Mouse (Mus musculus): Measurements from ENCODE around the gene A630089N07Rik. TPM values are rescaled to one million over a fixed set of nuclear protein-coding genes. Genes with fewer than 3 reads are reported as not detected.
"Not testable (repeated sequence)": the region's sequence is repeated elsewhere in the genome, so short reads cannot be mapped to it uniquely, and the experiment has no call there.

Gene A630089N07Rik
- 12.8 TPM in 2 replicates for polyA plus RNA-seq (2015; fragmentation: Nextera tagmentation; extraction: Ambion mirVana)

DNA sequence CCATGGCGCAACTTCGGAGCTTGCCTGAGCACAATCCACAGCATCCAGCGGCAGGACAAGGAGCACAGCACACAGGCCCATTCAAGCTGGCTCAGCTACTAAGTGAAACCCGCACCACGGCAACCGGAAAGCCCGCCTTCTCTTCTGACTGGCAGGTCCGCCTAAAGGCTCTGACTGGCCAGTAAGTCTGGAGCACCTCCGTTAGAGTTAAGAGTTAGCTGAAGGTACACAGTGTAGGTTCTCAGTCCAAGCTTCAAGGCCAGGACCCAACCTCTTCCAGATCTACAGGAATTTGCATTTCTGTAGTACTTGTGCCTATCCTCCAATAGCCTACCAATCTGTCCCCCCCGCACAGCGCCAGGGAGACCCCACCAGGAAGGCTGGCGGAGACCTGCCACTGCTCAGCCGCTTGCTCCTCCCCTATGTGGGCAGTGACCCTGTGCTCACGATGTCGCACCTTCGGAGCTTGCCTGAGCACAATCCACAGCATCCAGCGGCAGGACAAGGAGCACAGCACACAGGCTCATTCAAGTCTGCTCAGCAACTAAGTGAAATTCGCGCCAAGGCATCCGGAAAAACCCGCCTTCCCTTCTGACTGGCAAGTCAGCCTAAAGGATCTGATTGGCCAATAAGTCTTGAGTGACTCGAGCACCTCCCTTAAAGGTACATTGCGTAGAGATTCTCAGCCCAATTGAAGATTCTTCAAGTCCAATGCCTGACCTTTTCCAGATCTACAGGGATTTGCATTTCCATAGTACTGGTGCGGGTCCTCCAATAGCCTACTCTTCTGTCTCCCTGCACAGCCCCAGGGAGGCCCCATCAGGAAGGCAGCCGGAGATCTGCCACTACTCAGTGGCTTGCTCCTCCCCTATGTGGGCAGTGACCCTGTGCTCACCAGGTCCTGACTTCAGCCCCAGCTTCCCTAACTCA, at the start of gene A630089N07Rik:
Gene A630089N07Rik (minus strand): TSS at position 562 of the 930 bp plus-strand sequence.
- H3K9me3 ChIP-seq (ENCODE audit: control insufficient read depth, low read length); H3K27me3 ChIP-seq (replicated peaks; ENCODE audit: control insufficient read depth, insufficient read depth, low read length); H3K4me1 ChIP-seq (ENCODE audit: control insufficient read depth, insufficient read depth, low read depth, low read length); H3K36me3 ChIP-seq (ENCODE audit: control insufficient read depth, insufficient read depth, low read length): not testable (repeated sequence)
- Histone ChIP-seq H3K4me2 (ENCODE audit: low read length) (peak within 1 kb of the TSS; percentile 84), H3K4me3 (ENCODE audit: low read length) (peak within 1 kb of the TSS; percentile 72), H3K27ac (ENCODE audit: low read depth, low read length) (peak within 1 kb of the TSS; percentile 59), H3K9ac (ENCODE audit: low read depth, low read length) (peak within 1 kb of the TSS; percentile 66)
- peak; percentile 99 for ATAC-seq
- WGBS: under 1% methylated on average over 25 of the region's 25 CpGs

DNA sequence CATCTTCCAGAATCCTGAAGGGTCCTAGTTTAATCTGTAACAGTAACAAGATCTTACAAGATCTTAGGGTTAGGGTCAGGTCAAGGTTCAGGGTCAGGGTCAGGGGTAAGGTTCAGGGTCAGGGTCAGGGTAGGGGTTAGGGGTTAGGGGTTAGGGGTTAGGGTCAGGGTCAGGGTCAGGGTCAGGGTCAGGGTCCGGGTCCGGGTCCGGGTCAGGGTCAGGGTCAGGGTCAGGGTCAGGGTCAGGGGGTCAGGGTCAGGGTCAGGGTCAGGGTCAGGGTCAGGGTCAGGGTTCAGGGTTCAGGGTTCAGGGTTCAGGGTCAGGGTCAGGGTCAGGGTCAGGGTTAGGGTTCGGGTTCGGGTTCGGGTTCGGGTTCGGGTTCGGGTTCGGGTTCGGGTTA, 24.9 kb upstream of the A630089N07Rik start:
- H3K9ac ChIP-seq (ENCODE audit: low read depth, low read length): no peak overlapping the region
- WGBS: 98% methylated on average over 11 of the region's 11 CpGs
- no peaks in the 10 kb centered on the region for H3K27me3 ChIP-seq (replicated peaks; ENCODE audit: control insufficient read depth, insufficient read depth, low read length)
- no peak overlapping the region for H3K4me3 ChIP-seq (ENCODE audit: low read length)
- H3K4me2 ChIP-seq (ENCODE audit: low read length): no peak overlapping the region
- peaks cover 5% of the 10 kb centered on the region; the same call in 1 of the 2 replicates for H3K9me3 ChIP-seq (ENCODE audit: control insufficient read depth, low read length)
- no peaks in the 10 kb centered on the region for H3K36me3 ChIP-seq (ENCODE audit: control insufficient read depth, insufficient read depth, low read length)
- no peaks in the 10 kb centered on the region for H3K4me1 ChIP-seq (ENCODE audit: control insufficient read depth, insufficient read depth, low read depth, low read length)
- ATAC-seq: no peak
- H3K27ac ChIP-seq (ENCODE audit: low read depth, low read length): no peak overlapping the region

DNA sequence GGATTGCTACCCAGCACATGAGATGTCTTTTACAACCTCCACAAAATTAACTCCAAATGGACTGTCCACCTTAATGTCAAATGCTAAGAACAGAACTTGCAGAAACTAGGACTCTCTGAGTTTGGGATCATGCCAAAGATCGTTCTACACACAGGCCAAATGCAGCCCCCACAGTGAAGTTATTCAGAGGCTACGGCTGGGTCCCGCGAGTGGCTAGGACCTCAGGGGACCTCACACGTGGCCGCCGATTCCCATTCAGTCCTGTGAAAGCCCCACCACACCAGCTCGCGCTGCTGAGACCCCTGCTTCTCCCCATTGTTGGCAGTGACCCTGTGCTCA, 731 bp downstream of the A630089N07Rik start:
- under 1% methylated on average over 9 of the region's 9 CpGs for WGBS
- H3K27ac ChIP-seq (ENCODE audit: low read depth, low read length): peak overlapping the region; percentile 59

DNA sequence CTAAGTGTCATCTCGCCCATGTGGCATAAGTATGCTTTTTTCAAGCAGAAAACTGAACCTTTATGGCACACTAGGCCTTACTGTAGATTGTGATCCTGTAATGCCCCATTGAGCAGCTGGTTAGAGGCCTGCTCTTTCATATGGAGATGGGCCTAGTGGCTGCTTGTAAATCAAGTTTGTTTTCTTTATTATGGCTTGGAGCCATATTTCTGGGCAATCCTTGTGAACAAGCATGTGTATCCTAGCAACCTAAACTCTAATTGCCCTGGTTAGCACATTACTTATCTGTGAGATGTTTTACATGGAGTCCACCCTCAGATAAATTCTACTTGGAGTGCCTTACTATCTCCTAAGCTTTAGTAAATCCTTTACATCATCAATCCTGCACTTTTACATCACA, 1.1 kb downstream of the A630089N07Rik start:
- Histone ChIP-seq H3K4me2 (ENCODE audit: low read length) (peak overlapping the region; percentile 84), H3K4me3 (ENCODE audit: low read length) (peak overlapping the region; percentile 72)
- H3K36me3 ChIP-seq (ENCODE audit: control insufficient read depth, insufficient read depth, low read length); H3K27me3 ChIP-seq (replicated peaks; ENCODE audit: control insufficient read depth, insufficient read depth, low read length); H3K9me3 ChIP-seq (ENCODE audit: control insufficient read depth, low read length); H3K4me1 ChIP-seq (ENCODE audit: control insufficient read depth, insufficient read depth, low read depth, low read length); ATAC-seq; H3K27ac ChIP-seq (ENCODE audit: low read depth, low read length); H3K9ac ChIP-seq (ENCODE audit: low read depth, low read length): not testable (repeated sequence)
- WGBS: 50% methylated on average over 1 of the region's 1 CpGs

More for the DNA sequence above, 731 bp downstream of the A630089N07Rik start:
- not testable (repeated sequence) for H3K27me3 ChIP-seq (replicated peaks; ENCODE audit: control insufficient read depth, insufficient read depth, low read length); ATAC-seq; H3K36me3 ChIP-seq (ENCODE audit: control insufficient read depth, insufficient read depth, low read length); H3K4me1 ChIP-seq (ENCODE audit: control insufficient read depth, insufficient read depth, low read depth, low read length); H3K9me3 ChIP-seq (ENCODE audit: control insufficient read depth, low read length)
- Histone ChIP-seq H3K4me2 (ENCODE audit: low read length) (peak overlapping the region; percentile 84), H3K9ac (ENCODE audit: low read depth, low read length) (peak overlapping the region; percentile 66), H3K4me3 (ENCODE audit: low read length) (peak overlapping the region; percentile 72)

DNA sequence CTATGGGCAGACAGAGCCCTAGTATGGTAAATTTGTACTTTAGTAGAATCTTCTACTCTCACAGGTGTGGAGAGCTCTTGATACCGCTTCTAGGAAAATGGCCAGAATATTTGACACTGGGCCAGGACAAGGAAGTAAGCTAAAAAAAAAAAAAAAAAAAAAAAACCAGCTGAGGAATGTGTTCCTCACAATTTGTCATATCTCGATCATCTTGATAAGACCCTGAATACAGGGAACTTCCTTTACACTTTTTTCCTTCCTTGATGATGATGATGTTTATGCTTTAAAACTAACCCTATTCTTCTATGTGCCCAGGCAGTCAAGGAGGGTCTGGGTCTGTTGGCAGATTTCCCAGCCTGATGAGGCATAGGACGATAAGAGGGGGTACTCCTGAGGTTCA, 2.9 kb downstream of the A630089N07Rik start:
- H3K36me3 ChIP-seq (ENCODE audit: control insufficient read depth, insufficient read depth, low read length); H3K9me3 ChIP-seq (ENCODE audit: control insufficient read depth, low read length); H3K27me3 ChIP-seq (replicated peaks; ENCODE audit: control insufficient read depth, insufficient read depth, low read length); H3K27ac ChIP-seq (ENCODE audit: low read depth, low read length); H3K9ac ChIP-seq (ENCODE audit: low read depth, low read length); H3K4me2 ChIP-seq (ENCODE audit: low read length); H3K4me3 ChIP-seq (ENCODE audit: low read length); ATAC-seq; H3K4me1 ChIP-seq (ENCODE audit: control insufficient read depth, insufficient read depth, low read depth, low read length): not testable (repeated sequence)
- 83% methylated on average over 3 of the region's 3 CpGs for WGBS

DNA sequence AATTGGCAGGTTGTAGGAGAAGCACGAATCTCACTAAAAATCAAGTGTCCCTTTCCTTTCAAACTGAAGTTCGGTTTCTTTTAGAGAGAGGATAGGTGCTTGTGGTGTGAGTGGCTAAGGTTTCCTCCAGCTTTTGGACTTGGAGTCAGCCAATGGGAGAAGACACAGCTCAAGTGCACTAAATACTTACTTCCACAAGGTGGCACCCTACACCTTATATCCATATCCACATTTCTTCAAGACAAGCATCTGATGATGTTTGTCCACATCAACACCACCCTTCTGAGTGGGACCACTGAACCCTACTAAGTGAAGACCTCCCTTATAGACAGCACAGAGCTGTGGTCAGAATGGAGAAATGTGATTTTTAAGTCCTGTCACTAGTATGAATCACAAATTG, 40.6 kb downstream of the A630089N07Rik start:
- WGBS: 87% methylated on average over 2 of the region's 2 CpGs
- no peak overlapping the region for H3K4me2 ChIP-seq (ENCODE audit: low read length)
- H3K9me3 ChIP-seq (ENCODE audit: control insufficient read depth, low read length): peaks cover 5% of the 10 kb centered on the region; the same call in 1 of the 2 replicates
- H3K4me3 ChIP-seq (ENCODE audit: low read length): no peak overlapping the region
- no peak overlapping the region for H3K27ac ChIP-seq (ENCODE audit: low read depth, low read length)
- H3K9ac ChIP-seq (ENCODE audit: low read depth, low read length): no peak overlapping the region
- no peaks in the 10 kb centered on the region for H3K4me1 ChIP-seq (ENCODE audit: control insufficient read depth, insufficient read depth, low read depth, low read length)
- H3K36me3 ChIP-seq (ENCODE audit: control insufficient read depth, insufficient read depth, low read length): peaks cover 4% of the 10 kb centered on the region; the same call in 1 of the 2 replicates
- H3K27me3 ChIP-seq (replicated peaks; ENCODE audit: control insufficient read depth, insufficient read depth, low read length): no peaks in the 10 kb centered on the region
- ATAC-seq: no peak

DNA sequence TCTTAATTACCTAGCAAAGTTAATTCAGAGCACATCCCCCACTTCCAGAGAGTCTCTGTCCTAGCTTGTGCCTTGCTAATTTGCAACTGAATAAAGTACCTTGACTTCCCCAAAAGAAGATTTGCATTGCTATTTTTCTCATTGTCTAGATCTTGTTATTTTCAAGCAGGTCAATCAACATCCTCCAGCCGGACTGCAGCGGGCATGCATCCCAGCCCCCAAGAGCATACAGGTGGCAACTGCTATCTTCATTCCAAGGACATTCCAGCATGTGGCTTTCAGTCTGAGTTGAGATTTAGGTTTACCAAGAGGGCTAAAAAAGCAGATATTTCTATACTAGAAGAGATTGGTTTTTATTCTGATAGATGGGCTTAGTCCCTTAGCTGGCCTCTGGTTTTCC, 47.3 kb downstream of the A630089N07Rik start:
- not testable (repeated sequence) for H3K9me3 ChIP-seq (ENCODE audit: control insufficient read depth, low read length); H3K27me3 ChIP-seq (replicated peaks; ENCODE audit: control insufficient read depth, insufficient read depth, low read length); ATAC-seq; H3K27ac ChIP-seq (ENCODE audit: low read depth, low read length); H3K4me1 ChIP-seq (ENCODE audit: control insufficient read depth, insufficient read depth, low read depth, low read length); H3K9ac ChIP-seq (ENCODE audit: low read depth, low read length); H3K4me2 ChIP-seq (ENCODE audit: low read length); H3K36me3 ChIP-seq (ENCODE audit: control insufficient read depth, insufficient read depth, low read length); H3K4me3 ChIP-seq (ENCODE audit: low read length)
- 98% methylated on average over 2 of the region's 2 CpGs for WGBS

DNA sequence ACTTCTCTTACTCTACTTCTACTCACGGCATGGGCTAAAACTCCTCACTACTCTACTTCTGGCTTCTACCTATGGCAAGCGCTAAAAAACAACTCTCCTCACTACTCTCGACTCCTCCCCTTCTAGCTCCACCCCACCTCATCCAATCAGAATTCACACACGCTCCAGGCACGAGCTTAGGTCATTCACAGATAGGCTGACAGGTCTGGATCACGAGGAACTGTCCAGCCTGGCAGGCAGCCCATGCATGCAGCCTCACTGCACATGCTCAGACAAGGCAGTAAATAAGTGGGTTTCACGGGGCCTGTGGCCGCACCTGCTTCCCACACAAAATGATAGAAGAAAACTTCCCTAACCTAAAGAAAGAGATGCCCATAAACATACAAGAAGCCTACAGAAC, 56.1 kb downstream of the A630089N07Rik start:
- 87% methylated on average over 8 of the region's 8 CpGs for WGBS
- not testable (repeated sequence) for H3K27me3 ChIP-seq (replicated peaks; ENCODE audit: control insufficient read depth, insufficient read depth, low read length); H3K27ac ChIP-seq (ENCODE audit: low read depth, low read length); ATAC-seq; H3K36me3 ChIP-seq (ENCODE audit: control insufficient read depth, insufficient read depth, low read length); H3K4me1 ChIP-seq (ENCODE audit: control insufficient read depth, insufficient read depth, low read depth, low read length); H3K9ac ChIP-seq (ENCODE audit: low read depth, low read length); H3K4me3 ChIP-seq (ENCODE audit: low read length); H3K4me2 ChIP-seq (ENCODE audit: low read length)
- H3K9me3 ChIP-seq (ENCODE audit: control insufficient read depth, low read length): peaks cover 15% of the 10 kb centered on the region

DNA sequence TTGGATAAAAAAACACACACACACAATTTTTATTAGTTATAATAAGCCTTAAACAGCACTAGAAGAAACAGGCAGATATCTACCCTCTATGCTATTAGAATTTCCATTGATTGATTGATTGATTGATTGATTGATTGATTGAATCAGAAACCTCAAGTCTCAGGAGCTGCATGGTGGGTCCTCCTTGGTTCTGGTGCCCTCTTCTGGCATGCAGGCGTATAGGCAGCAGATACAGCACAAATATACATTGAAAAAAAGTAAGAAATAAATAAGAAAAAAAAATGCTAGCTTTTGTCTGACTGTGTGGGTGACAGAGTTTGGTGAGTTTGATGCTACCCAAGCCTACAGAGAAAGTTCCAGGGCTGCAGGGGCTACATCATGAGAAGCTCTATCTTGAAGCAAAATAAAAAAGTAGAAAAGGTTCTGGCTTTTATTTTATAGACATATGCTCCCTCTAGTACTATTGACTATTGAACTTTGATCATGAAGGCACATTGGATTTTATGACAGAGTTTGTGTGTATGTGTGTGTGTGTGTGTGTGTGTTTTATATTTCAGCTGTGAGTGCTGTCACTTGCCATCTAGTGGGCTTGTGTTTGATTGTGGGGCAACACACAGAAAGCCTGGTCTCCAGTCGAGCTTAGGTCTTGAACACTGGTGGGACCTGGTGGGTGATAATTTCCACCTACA, 59.4 kb downstream of the A630089N07Rik start:
- Histone ChIP-seq H3K9me3 (ENCODE audit: control insufficient read depth, low read length) (peaks cover 13% of the 10 kb centered on the region), H3K9ac (ENCODE audit: low read depth, low read length) (no peak overlapping the region), H3K4me1 (ENCODE audit: control insufficient read depth, insufficient read depth, low read depth, low read length) (no peaks in the 10 kb centered on the region), H3K27ac (ENCODE audit: low read depth, low read length) (no peak overlapping the region), H3K4me3 (ENCODE audit: low read length) (no peak overlapping the region), H3K27me3 (replicated peaks; ENCODE audit: control insufficient read depth, insufficient read depth, low read length) (no peaks in the 10 kb centered on the region), H3K4me2 (ENCODE audit: low read length) (no peak overlapping the region), H3K36me3 (ENCODE audit: control insufficient read depth, insufficient read depth, low read length) (peaks cover 7% of the 10 kb centered on the region; the same call in 1 of the 2 replicates)
- WGBS: 76% methylated on average over 2 of the region's 2 CpGs
- no peak for ATAC-seq
